Mouse (Mus musculus): ENCODE measurements around the gene Krtcap3. TPM values are rescaled to one million over a fixed set of nuclear protein-coding genes. Genes with fewer than 3 reads are reported as not detected.
"Not testable (repeated sequence)": the region's sequence is repeated elsewhere in the genome, so short reads cannot be mapped to it uniquely, and the experiment has no call there.

Gene Krtcap3
- 59.4 and 71.9 TPM in 2 replicates for polyA plus RNA-seq (2014; fragmentation: Nextera tagmentation; extraction: Ambion mirVana)

- peak; percentile 81 for DNase-seq (ENCODE audit: low spot score)
- H3K27me3 ChIP-seq (replicated peaks; ENCODE audit: control insufficient read depth, insufficient read depth, low read length), result no peaks in the 10 kb centered on the region
- ATAC-seq (replicated peaks; ENCODE audit: low FRiP score, low TSS enrichment, low read depth), result peak; percentile 89
- H3K9me3 ChIP-seq (ENCODE audit: control insufficient read depth, low read length), result no peaks in the 10 kb centered on the region
- peak within 1 kb of the TSS; percentile 35 for H3K4me3 ChIP-seq (ENCODE audit: low read depth, low read length)
- peak within 1 kb of the TSS; percentile 42 for H3K4me2 ChIP-seq (ENCODE audit: low read length)
- H3K4me1 ChIP-seq (replicated peaks; ENCODE audit: control insufficient read depth, insufficient read depth, low read length), result peaks cover 14% of the 10 kb centered on the region
- H3K9ac ChIP-seq (ENCODE audit: low read length), result peak within 1 kb of the TSS; percentile 39
- WGBS, result 13% methylated on average over 47 of the region's 47 CpGs
- peaks cover 86% of the 10 kb centered on the region for H3K36me3 ChIP-seq (ENCODE audit: control insufficient read depth, insufficient read depth, low read length)
- H3K27ac ChIP-seq (ENCODE audit: low read depth), result peak within 1 kb of the TSS; percentile 67
These were observed at the start of gene Krtcap3 for GRCm38 (mm10) chr5:31251541-31252101. TSS of gene Krtcap3 (plus strand) at chr5:31251691.

- peaks cover 79% of the 10 kb centered on the region for H3K36me3 ChIP-seq (ENCODE audit: control insufficient read depth, insufficient read depth, low read length)
- H3K27me3 ChIP-seq (replicated peaks; ENCODE audit: control insufficient read depth, insufficient read depth, low read length), result no peaks in the 10 kb centered on the region
- H3K4me3 ChIP-seq (ENCODE audit: low read depth, low read length), result peak within 1 kb of the TSS; percentile 55
- ATAC-seq (replicated peaks; ENCODE audit: low FRiP score, low TSS enrichment, low read depth) (peak; percentile 96), DNase-seq (ENCODE audit: low spot score) (peak; percentile 94)
- peak within 1 kb of the TSS; percentile 60 for H3K27ac ChIP-seq (ENCODE audit: low read depth)
- H3K4me2 ChIP-seq (ENCODE audit: low read length), result peak within 1 kb of the TSS; percentile 64
- peak within 1 kb of the TSS; percentile 76 for H3K9ac ChIP-seq (ENCODE audit: low read length)
- peaks cover 4% of the 10 kb centered on the region for H3K9me3 ChIP-seq (ENCODE audit: control insufficient read depth, low read length)
- H3K4me1 ChIP-seq (replicated peaks; ENCODE audit: control insufficient read depth, insufficient read depth, low read length), result peaks cover 14% of the 10 kb centered on the region
- 1% methylated on average over 53 of the region's 53 CpGs for WGBS
These were observed 49.5 kb upstream of the Krtcap3 start, which contains the start of gene Zfp513 for GRCm38 (mm10) chr5:31201742-31202590. TSS of gene Zfp513 (minus strand) at chr5:31202303.

- H3K27me3 ChIP-seq (replicated peaks; ENCODE audit: control insufficient read depth, insufficient read depth, low read length), result no peaks in the 10 kb centered on the region
- H3K4me1 ChIP-seq (replicated peaks; ENCODE audit: control insufficient read depth, insufficient read depth, low read length), result peaks cover 14% of the 10 kb centered on the region
- H3K4me2 ChIP-seq (ENCODE audit: low read length), result peak overlapping the region; percentile 56
- 88% methylated on average over 7 of the region's 7 CpGs for WGBS
- no peak for ATAC-seq (replicated peaks; ENCODE audit: low FRiP score, low TSS enrichment, low read depth)
- peaks cover 79% of the 10 kb centered on the region for H3K36me3 ChIP-seq (ENCODE audit: control insufficient read depth, insufficient read depth, low read length)
- peaks cover 4% of the 10 kb centered on the region for H3K9me3 ChIP-seq (ENCODE audit: control insufficient read depth, low read length)
- no peak for DNase-seq (ENCODE audit: low spot score)
- H3K9ac ChIP-seq (ENCODE audit: low read length), result no peak overlapping the region
- peak overlapping the region; percentile 60; the same call in 1 of the 2 replicates for H3K27ac ChIP-seq (ENCODE audit: low read depth)
- H3K4me3 ChIP-seq (ENCODE audit: low read depth, low read length), result peak overlapping the region; percentile 55
These were observed 48.6 kb upstream of the Krtcap3 start for GRCm38 (mm10) chr5:31202933-31203332.

- ATAC-seq (replicated peaks; ENCODE audit: low FRiP score, low TSS enrichment, low read depth) (no peak), DNase-seq (ENCODE audit: low spot score) (no peak)
- Histone ChIP-seq H3K36me3 (ENCODE audit: control insufficient read depth, insufficient read depth, low read length) (peaks cover 71% of the 10 kb centered on the region), H3K9ac (ENCODE audit: low read length) (no peak overlapping the region), H3K9me3 (ENCODE audit: control insufficient read depth, low read length) (peaks cover 4% of the 10 kb centered on the region), H3K27ac (ENCODE audit: low read depth) (no peak overlapping the region), H3K4me2 (ENCODE audit: low read length) (no peak overlapping the region), H3K27me3 (replicated peaks; ENCODE audit: control insufficient read depth, insufficient read depth, low read length) (no peaks in the 10 kb centered on the region), H3K4me1 (replicated peaks; ENCODE audit: control insufficient read depth, insufficient read depth, low read length) (peaks cover 14% of the 10 kb centered on the region), H3K4me3 (ENCODE audit: low read depth, low read length) (no peak overlapping the region)
- WGBS, result 87% methylated on average over 2 of the region's 2 CpGs
These were observed 47.6 kb upstream of the Krtcap3 start for GRCm38 (mm10) chr5:31203866-31204265.

GRCm38 (mm10) chr5:31204421-31204820, 47.1 kb upstream of the Krtcap3 start:
- no peak overlapping the region for H3K4me3 ChIP-seq (ENCODE audit: low read depth, low read length)
- peaks cover 14% of the 10 kb centered on the region for H3K4me1 ChIP-seq (replicated peaks; ENCODE audit: control insufficient read depth, insufficient read depth, low read length)
- H3K36me3 ChIP-seq (ENCODE audit: control insufficient read depth, insufficient read depth, low read length), result peaks cover 65% of the 10 kb centered on the region
- ATAC-seq (replicated peaks; ENCODE audit: low FRiP score, low TSS enrichment, low read depth) (no peak), DNase-seq (ENCODE audit: low spot score) (no peak)
- no peaks in the 10 kb centered on the region for H3K27me3 ChIP-seq (replicated peaks; ENCODE audit: control insufficient read depth, insufficient read depth, low read length)
- H3K4me2 ChIP-seq (ENCODE audit: low read length), result no peak overlapping the region
- no peak overlapping the region for H3K27ac ChIP-seq (ENCODE audit: low read depth)
- peaks cover 4% of the 10 kb centered on the region for H3K9me3 ChIP-seq (ENCODE audit: control insufficient read depth, low read length)
- WGBS, result 94% methylated on average over 6 of the region's 6 CpGs
- no peak overlapping the region for H3K9ac ChIP-seq (ENCODE audit: low read length)

GRCm38 (mm10) chr5:31216554-31216953, 34.9 kb upstream of the Krtcap3 start:
- H3K4me1 ChIP-seq (replicated peaks; ENCODE audit: control insufficient read depth, insufficient read depth, low read length); ATAC-seq (replicated peaks; ENCODE audit: low FRiP score, low TSS enrichment, low read depth); H3K9ac ChIP-seq (ENCODE audit: low read length); H3K27ac ChIP-seq (ENCODE audit: low read depth); H3K36me3 ChIP-seq (ENCODE audit: control insufficient read depth, insufficient read depth, low read length); DNase-seq (ENCODE audit: low spot score); H3K27me3 ChIP-seq (replicated peaks; ENCODE audit: control insufficient read depth, insufficient read depth, low read length); H3K4me2 ChIP-seq (ENCODE audit: low read length); H3K9me3 ChIP-seq (ENCODE audit: control insufficient read depth, low read length); H3K4me3 ChIP-seq (ENCODE audit: low read depth, low read length): not testable (repeated sequence)
- WGBS, result 87% methylated on average over 6 of the region's 6 CpGs

- no peaks in the 10 kb centered on the region for H3K27me3 ChIP-seq (replicated peaks; ENCODE audit: control insufficient read depth, insufficient read depth, low read length)
- 44% methylated on average over 6 of the region's 7 CpGs for WGBS
- H3K36me3 ChIP-seq (ENCODE audit: control insufficient read depth, insufficient read depth, low read length), result no peaks in the 10 kb centered on the region
These were observed 33.2 kb upstream of the Krtcap3 start for GRCm38 (mm10) chr5:31218294-31218693.

GRCm38 (mm10) chr5:31219070-31219469, 32.4 kb upstream of the Krtcap3 start:
- H3K9ac ChIP-seq (ENCODE audit: low read length), result peak overlapping the region; percentile 13; the same call in 1 of the 2 replicates
- DNase-seq (ENCODE audit: low spot score) (no peak), ATAC-seq (replicated peaks; ENCODE audit: low FRiP score, low TSS enrichment, low read depth) (no peak)
- H3K4me3 ChIP-seq (ENCODE audit: low read depth, low read length), result peak overlapping the region; percentile 98
- H3K4me2 ChIP-seq (ENCODE audit: low read length), result peak overlapping the region; percentile 85
- H3K9me3 ChIP-seq (ENCODE audit: control insufficient read depth, low read length), result no peaks in the 10 kb centered on the region
- peaks cover 6% of the 10 kb centered on the region; the same call in 1 of the 2 replicates for H3K4me1 ChIP-seq (replicated peaks; ENCODE audit: control insufficient read depth, insufficient read depth, low read length)
- no peaks in the 10 kb centered on the region for H3K36me3 ChIP-seq (ENCODE audit: control insufficient read depth, insufficient read depth, low read length)
- no peak overlapping the region for H3K27ac ChIP-seq (ENCODE audit: low read depth)
- 0% methylated on average over 2 of the region's 2 CpGs for WGBS
- no peaks in the 10 kb centered on the region for H3K27me3 ChIP-seq (replicated peaks; ENCODE audit: control insufficient read depth, insufficient read depth, low read length)

More at GRCm38 (mm10) chr5:31218294-31218693, 33.2 kb upstream of the Krtcap3 start:
- Histone ChIP-seq H3K4me3 (ENCODE audit: low read depth, low read length) (no peak overlapping the region), H3K27ac (ENCODE audit: low read depth) (no peak overlapping the region), H3K9ac (ENCODE audit: low read length) (no peak overlapping the region), H3K4me2 (ENCODE audit: low read length) (no peak overlapping the region), H3K4me1 (replicated peaks; ENCODE audit: control insufficient read depth, insufficient read depth, low read length) (peaks cover 6% of the 10 kb centered on the region; the same call in 1 of the 2 replicates), H3K9me3 (ENCODE audit: control insufficient read depth, low read length) (no peaks in the 10 kb centered on the region)
- ATAC-seq (replicated peaks; ENCODE audit: low FRiP score, low TSS enrichment, low read depth), result no peak
- DNase-seq (ENCODE audit: low spot score), result no peak
